Mouse (Mus musculus): ENCODE data around the gene Hoxb4.

- TF ChIP-seq POLR2A (IDR thresholded peaks at IDR 0.05; ENCODE audit: borderline replicate concordance, extremely low read depth, insufficient read depth, insufficient read length, poor library complexity, severe bottlenecking) (no peak), CTCF (IDR thresholded peaks at IDR 0.05; ENCODE audit: borderline replicate concordance, extremely low read depth, insufficient read depth, insufficient read length) (no peak)
These were observed 25.3 kb upstream of the Hoxb4 start for GRCm38 (mm10) chr11:96292565-96293301.

All from brain, embryonic 14.5 days (tissue).